Mouse (Mus musculus) urinary bladder, postnatal 10 days (tissue): ENCODE measurements around the gene Neurod2.

Experiments
- DNase-seq: peaks from one replicate; pipeline ENCODE4 v3.0.0; 2022; ENCODE audit warnings: low spot score

Neurod2 gene

GRCm38 (mm10) chr11:98354445-98354844 lies 25.0 kb upstream of the Neurod2 start:
- no peak for DNase-seq

- no peak for DNase-seq
Observed at GRCm38 (mm10) chr11:98353651-98354211, 24.3 kb upstream of the Neurod2 start.

GRCm38 (mm10) chr11:98352272-98352990 lies 23.0 kb upstream of the Neurod2 start:
- DNase-seq: no peak

GRCm38 (mm10) chr11:98349308-98349707 lies 19.9 kb upstream of the Neurod2 start:
- no peak for DNase-seq

- no peak for DNase-seq
Observed at GRCm38 (mm10) chr11:98348083-98348961, 18.9 kb upstream of the Neurod2 start, which contains the start of gene Ppp1r1b. Gene Ppp1r1b (plus strand): TSS chr11:98348404.

- DNase-seq: no peak
Observed at GRCm38 (mm10) chr11:98347385-98348082, 18.1 kb upstream of the Neurod2 start.

GRCm38 (mm10) chr11:98346168-98346567 lies 16.7 kb upstream of the Neurod2 start:
- DNase-seq: no peak

- DNase-seq: peak; percentile 39
Observed at GRCm38 (mm10) chr11:98345253-98345652, 15.8 kb upstream of the Neurod2 start.

- peak; percentile 74 for DNase-seq
Observed at GRCm38 (mm10) chr11:98342000-98342945, 12.8 kb upstream of the Neurod2 start.

- no peak for DNase-seq
Observed at GRCm38 (mm10) chr11:98341174-98341573, 11.7 kb upstream of the Neurod2 start.

GRCm38 (mm10) chr11:98340597-98340996 lies 11.1 kb upstream of the Neurod2 start:
- DNase-seq: no peak

GRCm38 (mm10) chr11:98339679-98340287 lies 10.3 kb upstream of the Neurod2 start:
- DNase-seq: no peak

GRCm38 (mm10) chr11:98339071-98339501 lies 9.6 kb upstream of the Neurod2 start:
- no peak for DNase-seq

GRCm38 (mm10) chr11:98338507-98338961 lies 9.1 kb upstream of the Neurod2 start:
- no peak for DNase-seq

- no peak for DNase-seq
Observed at GRCm38 (mm10) chr11:98336245-98337107, 7.0 kb upstream of the Neurod2 start.

- no peak for DNase-seq
Observed at GRCm38 (mm10) chr11:98335250-98335649, 5.8 kb upstream of the Neurod2 start.

- DNase-seq: no peak
Observed at GRCm38 (mm10) chr11:98333981-98334741, 4.7 kb upstream of the Neurod2 start.

- no peak for DNase-seq
Observed at GRCm38 (mm10) chr11:98333263-98333696, 3.8 kb upstream of the Neurod2 start.

- DNase-seq: no peak
Observed at GRCm38 (mm10) chr11:98332841-98333240, 3.4 kb upstream of the Neurod2 start.
